Mouse (Mus musculus) gastrocnemius, postnatal 4 days (tissue): ENCODE measurements around the gene Zcchc24. TPM values are rescaled to one million over a fixed set of nuclear protein-coding genes. Genes with fewer than 3 reads are reported as not detected.
A peak's percentile ranks its signal among the peaks of the same experiment; 100 is the strongest.
"Not testable (repeated sequence)": the region's sequence is repeated elsewhere in the genome, so short reads cannot be mapped to it uniquely, and the experiment has no call there.

ENCODE experiments used
- DNase-seq, 2 experiments: peaks; one replicate each; pipeline ENCODE4 v3.0.0; 2021 to 2022; ENCODE audit warnings: low spot score in 2 of 2, mixed read lengths in 2 of 2
- long read RNA-seq, 2 experiments: library from polyadenylated mRNA; stranded (forward); transcript quantifications; one replicate each; pipeline ENCODE4 v2.0.0; 2021
- total RNA-seq, 2 experiments: library from RNA; stranded (reverse); gene quantifications; 2 replicates each; pipeline ENCODE4 v1.2.3; 2021

Zcchc24 gene
- 10 to 100 TPM; 90.0 to 97.4 TPM for total RNA-seq
- long read RNA-seq, experiment 1, full-length matches to known transcripts = 69 of 115 reads
- long read RNA-seq, experiment 1, partial matches to known transcripts = 0 of 115 reads
- long read RNA-seq, experiment 1, other reads (novel, unspliced or antisense) = 46 of 115 reads
- long read RNA-seq, experiment 2, full-length matches to known transcripts = 69 of 129 reads
- long read RNA-seq, experiment 2, partial matches to known transcripts = 2 of 129 reads
- long read RNA-seq, experiment 2, other reads (novel, unspliced or antisense) = 58 of 129 reads

DNA sequence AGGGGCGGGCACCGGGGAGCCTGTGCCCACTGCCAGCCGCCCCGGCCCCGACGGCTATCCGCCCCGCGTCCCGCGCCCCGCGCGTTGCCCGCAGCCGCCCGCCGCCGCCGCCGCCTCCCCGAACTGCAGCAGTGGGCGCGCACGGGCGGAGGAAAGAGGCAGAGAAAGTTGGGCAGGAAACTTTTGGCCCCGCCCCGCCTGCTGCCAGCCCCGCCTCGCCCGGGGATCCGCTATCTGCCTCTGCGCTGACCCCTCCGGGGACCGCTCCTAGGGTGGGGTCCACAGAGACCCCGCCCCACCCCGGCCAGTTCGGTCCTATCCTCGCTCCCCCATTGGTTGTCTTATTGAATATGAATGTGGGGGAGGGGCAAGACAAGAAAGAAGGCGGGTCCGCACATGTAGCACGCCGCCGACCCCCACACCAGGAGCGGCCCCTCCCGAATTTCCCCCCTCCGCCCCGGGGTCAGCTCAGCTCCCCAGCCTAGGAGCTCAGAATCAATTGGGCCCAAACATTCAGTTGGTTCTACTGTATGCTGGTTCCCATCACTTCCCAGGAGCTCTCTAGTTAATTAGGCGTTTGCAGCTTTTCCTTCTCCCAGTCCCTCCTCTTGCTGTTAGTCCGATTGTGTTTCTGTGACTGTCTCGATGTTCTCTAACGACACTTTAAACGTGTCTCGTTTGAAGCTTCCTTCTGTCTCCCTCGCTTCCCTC, at the start of gene Zcchc24:
Gene Zcchc24, minus strand, starts transcription at position 125 of the 711 bp plus-strand sequence.
- peak; percentile 89 to 94 for DNase-seq

- DNase-seq = peak in 1 of 2 experiments; percentile 69
Measured at GRCm38 (mm10) chr14:25816416-25816815, 47.6 kb upstream of the Zcchc24 start.

DNA sequence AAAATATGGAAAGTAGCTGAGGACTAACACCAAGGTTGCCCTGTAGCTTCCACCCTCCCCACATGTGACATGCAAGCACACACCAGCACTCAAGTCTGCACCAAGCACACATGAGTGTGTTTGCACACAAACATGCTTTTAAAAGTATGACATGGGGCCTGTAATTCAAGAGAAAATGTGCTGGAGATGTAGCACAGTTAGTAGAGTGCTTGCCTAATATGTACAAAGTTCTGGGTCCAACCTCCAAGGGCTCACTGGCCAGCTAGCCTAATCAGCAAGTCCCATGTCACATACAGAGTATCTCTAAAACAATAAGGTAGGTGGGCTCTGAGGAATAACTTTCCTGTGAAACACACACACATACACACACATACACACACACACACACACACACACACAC, 45.3 kb upstream of the Zcchc24 start:
- DNase-seq = no peak

GRCm38 (mm10) chr14:25811026-25811425, 42.2 kb upstream of the Zcchc24 start:
- DNase-seq = not testable (repeated sequence)

- no peak for DNase-seq
Measured at GRCm38 (mm10) chr14:25806561-25806960, 37.7 kb upstream of the Zcchc24 start.

- DNase-seq = peak; percentile 57 to 82
Measured at GRCm38 (mm10) chr14:25805871-25806270, 37.0 kb upstream of the Zcchc24 start.

- no peak for DNase-seq
Measured at GRCm38 (mm10) chr14:25803246-25803809, 34.5 kb upstream of the Zcchc24 start.

GRCm38 (mm10) chr14:25802511-25802910, 33.7 kb upstream of the Zcchc24 start:
- DNase-seq = peak in 1 of 2 experiments; percentile 37

DNA sequence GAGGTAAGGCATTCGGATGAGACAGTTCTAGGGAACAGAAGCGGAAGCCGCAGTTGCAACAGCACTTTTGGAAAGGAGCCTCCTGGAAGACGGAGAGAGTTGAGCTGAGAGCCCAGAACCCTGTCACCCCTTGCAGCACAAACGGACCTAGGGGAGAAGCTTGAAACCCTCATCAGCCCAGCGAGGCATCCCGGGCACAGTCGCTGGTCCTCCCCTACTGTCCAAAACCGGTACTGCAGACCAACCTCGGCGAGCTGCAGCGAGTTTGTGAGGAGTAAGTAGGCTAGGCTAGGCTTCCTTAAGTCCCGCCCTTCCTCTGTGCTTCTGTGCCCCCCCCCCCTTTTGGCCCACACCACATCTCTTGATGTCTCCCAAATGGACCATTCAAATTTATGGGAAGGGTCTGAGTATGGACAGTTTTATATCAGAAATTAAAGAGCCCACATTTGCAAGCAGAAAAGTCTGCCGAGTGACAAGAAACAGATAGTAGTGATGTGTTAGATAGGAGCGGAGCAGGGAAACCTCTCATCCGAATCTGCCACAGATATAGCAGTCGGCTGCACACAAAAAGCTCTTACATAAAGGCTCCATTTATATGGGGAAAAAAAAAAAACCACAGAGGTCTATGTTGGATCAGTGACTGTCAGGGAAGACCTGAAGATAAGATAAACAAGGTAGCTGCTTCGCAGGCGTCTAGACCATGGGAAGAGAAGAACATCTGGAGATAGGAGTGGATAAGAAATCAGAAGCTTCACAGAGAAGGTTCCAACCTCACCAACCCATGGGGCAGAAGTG, 31.5 kb upstream of the Zcchc24 start:
- peak; percentile 84 to 90 for DNase-seq

DNA sequence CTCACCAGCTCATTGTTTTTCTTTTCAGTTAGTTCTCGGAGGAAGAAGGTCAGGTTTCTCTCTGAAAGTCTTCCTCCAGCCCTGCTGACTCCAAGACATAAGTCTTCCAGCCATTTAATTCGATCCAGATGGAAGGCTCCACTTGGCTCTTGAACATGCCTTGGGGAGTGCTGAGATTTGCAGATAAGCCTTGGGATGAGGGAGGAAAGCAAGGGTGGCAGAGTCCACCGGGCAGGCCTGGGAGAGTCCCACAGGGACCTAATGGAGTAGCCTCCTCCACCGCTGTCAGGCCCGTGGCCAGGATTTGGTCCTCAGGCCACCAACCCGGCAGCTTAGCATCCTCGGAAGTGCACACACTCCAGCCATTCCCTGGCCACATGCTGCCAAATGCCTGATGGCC, 27.8 kb upstream of the Zcchc24 start:
- DNase-seq = peak in 1 of 2 experiments; percentile 21

DNA sequence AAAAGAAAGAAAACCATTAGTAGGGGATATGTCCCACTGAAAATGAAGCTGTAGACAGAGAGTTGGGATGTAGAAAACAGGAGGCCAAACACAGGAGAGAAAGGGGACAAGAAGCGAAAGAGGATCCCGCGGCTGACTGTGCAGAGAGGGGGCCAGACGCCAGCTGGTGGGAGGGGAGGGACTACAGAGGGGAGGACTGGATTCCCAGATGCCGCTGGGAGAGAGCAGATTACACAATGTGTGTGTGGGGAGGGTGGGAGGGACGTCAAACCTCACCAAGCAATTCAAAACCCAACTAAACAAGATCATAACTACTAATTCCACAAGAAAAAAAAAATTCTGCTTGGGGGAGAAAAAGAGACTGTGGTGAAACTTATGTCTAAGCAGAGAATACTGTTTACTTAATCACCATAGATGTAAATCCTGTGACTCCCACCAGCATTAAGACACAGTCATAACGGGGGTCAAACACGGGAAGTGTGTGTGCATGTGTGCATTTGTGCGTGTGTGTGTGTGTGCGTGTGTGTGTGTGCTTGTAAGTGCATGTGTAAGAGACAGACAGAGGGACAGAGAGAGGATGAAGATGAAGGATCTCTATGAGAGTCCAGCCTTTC, 26.8 kb upstream of the Zcchc24 start:
- DNase-seq = peak; percentile 79 to 88

- no peak for DNase-seq
Measured at GRCm38 (mm10) chr14:25795067-25795466, 26.2 kb upstream of the Zcchc24 start.

DNA sequence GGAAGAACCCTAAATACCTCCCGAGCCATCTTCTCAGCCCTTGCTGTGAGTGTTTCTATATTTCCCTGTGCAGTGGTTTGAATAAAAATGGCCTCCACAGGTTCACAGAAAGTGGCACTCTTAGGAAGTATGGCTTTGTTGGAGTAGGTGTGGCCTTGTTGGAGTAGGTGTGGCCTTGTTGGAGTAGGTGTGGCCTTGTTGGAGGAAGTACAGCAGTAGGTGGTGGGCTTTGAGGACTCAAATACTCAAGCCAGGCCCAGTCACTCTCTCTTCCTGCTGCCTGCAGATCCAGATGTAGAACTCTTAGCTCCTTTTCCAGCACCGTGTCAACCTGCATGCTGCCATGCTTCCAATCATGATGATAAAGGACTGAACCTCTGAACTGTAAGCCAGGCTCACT, 25.5 kb upstream of the Zcchc24 start:
- no peak for DNase-seq

- no peak for DNase-seq
Measured at GRCm38 (mm10) chr14:25790768-25791302, 22.0 kb upstream of the Zcchc24 start.

DNA sequence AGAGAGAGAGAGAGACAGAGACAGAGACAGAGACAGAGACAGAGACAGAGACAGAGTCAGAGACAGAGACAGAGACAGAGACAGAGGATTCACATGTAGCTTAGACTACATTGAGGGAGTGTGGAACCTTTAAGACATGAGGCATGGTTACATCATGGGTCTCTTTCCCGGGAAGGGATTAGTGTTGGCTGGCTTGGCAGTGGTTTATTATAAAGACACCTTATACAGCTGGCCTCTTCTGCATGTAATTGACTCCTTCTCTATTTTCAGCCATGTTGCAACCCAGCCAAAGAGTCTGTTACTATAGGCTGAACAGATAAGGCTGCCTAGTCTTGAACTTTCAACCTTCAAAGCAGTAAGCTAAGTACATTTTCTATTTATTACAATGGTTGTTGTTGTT, 21.1 kb upstream of the Zcchc24 start:
- DNase-seq = no peak

GRCm38 (mm10) chr14:25789207-25789606, 20.4 kb upstream of the Zcchc24 start:
- DNase-seq = no peak

DNA sequence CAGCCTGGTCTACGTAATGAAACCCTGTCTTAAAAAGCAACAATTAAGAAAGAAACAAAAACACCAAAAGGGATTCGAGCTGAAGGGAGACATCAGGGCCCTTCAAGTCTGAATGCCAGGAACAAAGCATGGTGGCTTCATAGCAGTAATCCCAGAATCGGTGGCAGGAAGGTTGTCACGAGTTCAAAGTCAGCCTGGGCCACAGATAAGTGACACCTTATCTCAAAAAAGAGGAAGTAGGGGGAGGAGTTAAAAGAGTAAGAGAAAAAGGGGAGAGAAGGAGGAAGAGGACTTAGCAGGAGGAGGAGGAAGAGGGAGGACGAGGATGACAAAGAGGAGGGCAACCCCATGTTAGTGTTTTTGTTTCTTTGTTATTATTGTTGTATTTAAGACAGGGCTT, 19.4 kb upstream of the Zcchc24 start:
- no peak for DNase-seq

DNA sequence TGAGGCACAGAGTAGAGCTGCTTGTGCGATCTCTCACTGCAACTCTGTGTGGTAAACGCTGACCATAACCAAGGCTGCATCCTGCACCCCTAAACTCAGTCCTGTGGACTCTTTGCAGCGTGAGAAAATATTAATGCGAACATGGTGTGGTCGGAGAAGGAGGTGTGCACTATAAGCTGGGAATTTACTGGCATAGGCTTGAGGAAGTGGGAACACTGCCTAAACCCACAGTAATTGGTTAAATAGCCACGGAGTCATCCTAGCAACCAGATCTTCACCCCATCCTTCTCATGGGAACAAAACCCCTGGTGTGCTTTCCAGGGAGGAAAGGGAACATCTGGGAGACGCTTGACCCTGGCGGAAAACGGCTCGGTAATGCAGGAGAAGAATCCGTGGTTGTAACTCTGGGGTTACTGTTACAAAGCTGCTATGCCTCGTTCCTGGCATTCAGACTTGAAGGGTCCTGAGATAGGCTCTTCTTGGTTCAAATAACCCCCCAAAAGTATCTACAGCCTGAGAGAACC, 18.6 kb upstream of the Zcchc24 start:
- DNase-seq = no peak

GRCm38 (mm10) chr14:25786959-25787358, 18.1 kb upstream of the Zcchc24 start:
- DNase-seq = peak; percentile 61 to 88

DNA sequence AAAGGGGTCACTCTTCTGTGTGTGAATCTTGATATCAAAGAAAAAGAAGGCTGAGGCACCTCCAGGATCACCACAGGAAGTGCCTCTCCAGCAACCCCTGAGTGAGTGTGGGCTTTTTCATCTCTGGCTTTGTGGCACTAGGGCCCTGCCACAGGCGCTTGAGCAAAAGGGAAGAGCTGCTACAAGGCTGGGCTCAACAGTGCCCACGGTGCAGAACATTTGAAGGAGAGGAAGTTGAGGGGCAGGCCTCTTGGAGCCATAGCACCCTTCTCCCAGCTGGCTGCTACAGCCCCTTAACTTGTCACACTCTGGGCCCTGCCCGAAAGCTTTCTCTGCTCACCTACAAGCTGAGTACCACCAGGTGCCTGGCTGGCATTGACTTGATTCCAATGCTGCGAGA, 16.4 kb upstream of the Zcchc24 start:
- no peak for DNase-seq

DNA sequence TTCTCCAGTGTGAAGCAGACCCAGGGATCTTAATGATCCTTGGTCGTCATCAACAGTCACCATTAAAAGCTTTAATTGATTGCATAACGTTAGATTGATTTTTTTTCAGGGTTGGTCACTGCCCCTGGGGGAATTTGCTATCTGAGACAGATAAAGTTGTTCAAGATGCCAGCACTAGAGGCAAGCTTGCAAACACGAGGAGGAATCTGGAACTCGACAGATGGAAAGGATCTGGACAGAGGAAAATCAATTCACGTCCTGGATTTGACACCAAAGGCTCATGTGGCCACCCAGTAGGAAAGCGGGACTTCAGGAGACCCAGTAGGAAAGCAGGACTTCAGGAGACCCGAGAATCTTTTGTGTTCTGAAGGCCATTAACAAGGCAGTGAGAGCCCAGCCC, 14.4 kb upstream of the Zcchc24 start:
- DNase-seq = no peak
